Mouse (Mus musculus): ENCODE data around the gene Farp1. TPM values are rescaled to one million over a fixed set of nuclear protein-coding genes. Genes with fewer than 3 reads are reported as not detected.

Gene Farp1
- polyA plus RNA-seq, 1 experiment from 2014 or later = 36.8 TPM

DNA sequence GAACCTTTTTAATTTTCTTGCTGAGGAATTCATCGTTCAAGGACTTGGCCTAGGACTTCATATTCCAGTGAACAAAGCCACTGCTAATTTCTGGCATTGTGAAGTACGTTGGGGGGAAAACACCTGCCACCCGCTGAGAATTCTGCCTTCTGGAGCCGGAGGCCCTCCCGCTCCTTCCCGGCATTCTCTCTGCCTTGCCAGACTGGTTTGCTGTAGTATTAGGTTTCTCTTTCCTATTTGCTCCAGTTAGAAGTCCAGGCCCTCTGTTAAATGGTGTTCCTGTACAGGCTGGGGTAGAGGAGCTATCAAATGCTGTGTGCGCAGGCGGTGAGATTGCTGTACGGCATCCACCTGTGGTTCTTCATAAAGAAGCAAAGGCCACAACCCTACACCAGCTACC is 68.5 kb downstream of the Farp1 start:
- Histone ChIP-seq H3K4me1 (ENCODE audit: insufficient read depth) (peaks cover 53% of the 10 kb centered on the region), H3K36me3 (ENCODE audit: insufficient read depth) (peaks cover 14% of the 10 kb centered on the region), H3K4me2 (no peak overlapping the region), H3K9ac (no peak overlapping the region), H3K4me3 (ENCODE audit: low read depth, low read length) (no peak overlapping the region), H3K27ac (ENCODE audit: low read depth) (peak overlapping the region; percentile 80), H3K9me3 (ENCODE audit: low read depth, low read length) (no peaks in the 10 kb centered on the region), H3K27me3 (ENCODE audit: insufficient read depth, low read length) (no peaks in the 10 kb centered on the region)
- WGBS = 64% methylated on average over 9 of the region's 9 CpGs
- DNase-seq (peak; percentile 65), ATAC-seq (ENCODE audit: insufficient read depth) (no peak)
- TF ChIP-seq CTCF (IDR thresholded peaks at IDR 0.05; ENCODE audit: low read depth) = no peak

DNA sequence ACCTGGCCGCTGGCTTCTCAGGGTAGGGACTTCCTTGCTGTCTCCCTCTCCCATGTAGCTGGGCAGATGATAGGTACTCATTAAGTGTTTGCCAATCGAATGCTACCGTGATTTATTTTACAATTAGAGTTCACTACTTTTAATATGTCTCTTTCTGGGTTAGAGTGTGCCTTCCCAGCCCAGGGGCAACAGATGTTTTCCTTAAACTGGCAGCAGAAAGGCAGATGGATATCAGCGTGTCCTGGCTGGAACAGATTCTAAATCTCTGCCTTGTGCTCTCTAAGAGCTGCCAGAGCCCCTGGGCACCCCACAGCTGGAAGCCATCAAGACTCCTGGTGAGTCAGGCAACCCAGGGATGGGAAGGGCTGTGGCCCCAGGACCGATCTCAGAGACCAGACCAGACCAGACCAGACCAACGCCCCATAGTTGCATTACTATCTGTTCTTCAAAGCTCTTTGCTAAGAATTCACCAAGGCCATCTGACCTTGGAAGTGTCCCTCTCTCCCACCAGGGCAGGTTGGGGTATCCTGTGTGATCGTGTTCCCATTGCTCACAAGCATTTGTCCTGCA is 69.8 kb downstream of the Farp1 start:
- no peak; the same call in 1 of the 2 replicates for ATAC-seq (ENCODE audit: insufficient read depth)
- Histone ChIP-seq H3K4me1 (ENCODE audit: insufficient read depth) (peaks cover 48% of the 10 kb centered on the region), H3K9ac (no peak overlapping the region), H3K9me3 (ENCODE audit: low read depth, low read length) (no peaks in the 10 kb centered on the region), H3K27me3 (ENCODE audit: insufficient read depth, low read length) (no peaks in the 10 kb centered on the region), H3K27ac (ENCODE audit: low read depth) (no peak overlapping the region), H3K4me3 (ENCODE audit: low read depth, low read length) (no peak overlapping the region), H3K4me2 (no peak overlapping the region), H3K36me3 (ENCODE audit: insufficient read depth) (peaks cover 14% of the 10 kb centered on the region)
- DNase-seq = peak; percentile 57
- TF ChIP-seq CTCF (IDR thresholded peaks at IDR 0.05; ENCODE audit: low read depth) = no peak
- 38% methylated on average over 7 of the region's 7 CpGs for WGBS

- WGBS = 41% methylated on average over 4 of the region's 4 CpGs
- H3K27ac ChIP-seq (ENCODE audit: low read depth) = no peak overlapping the region
- peaks cover 14% of the 10 kb centered on the region for H3K36me3 ChIP-seq (ENCODE audit: insufficient read depth)
- DNase-seq (no peak), ATAC-seq (ENCODE audit: insufficient read depth) (0 out of 2 replicates have a peak, but pooled peaks have one; percentile 3)
- no peak overlapping the region for H3K4me3 ChIP-seq (ENCODE audit: low read depth, low read length)
- TF ChIP-seq CTCF (IDR thresholded peaks at IDR 0.05; ENCODE audit: low read depth) = no peak
- no peak overlapping the region for H3K4me2 ChIP-seq
- no peak overlapping the region for H3K9ac ChIP-seq
- H3K27me3 ChIP-seq (ENCODE audit: insufficient read depth, low read length) = no peaks in the 10 kb centered on the region
- H3K9me3 ChIP-seq (ENCODE audit: low read depth, low read length) = no peaks in the 10 kb centered on the region
- peaks cover 34% of the 10 kb centered on the region for H3K4me1 ChIP-seq (ENCODE audit: insufficient read depth)
Measured at GRCm38 (mm10) chr14:121106906-121107305, 71.9 kb downstream of the Farp1 start.

DNA sequence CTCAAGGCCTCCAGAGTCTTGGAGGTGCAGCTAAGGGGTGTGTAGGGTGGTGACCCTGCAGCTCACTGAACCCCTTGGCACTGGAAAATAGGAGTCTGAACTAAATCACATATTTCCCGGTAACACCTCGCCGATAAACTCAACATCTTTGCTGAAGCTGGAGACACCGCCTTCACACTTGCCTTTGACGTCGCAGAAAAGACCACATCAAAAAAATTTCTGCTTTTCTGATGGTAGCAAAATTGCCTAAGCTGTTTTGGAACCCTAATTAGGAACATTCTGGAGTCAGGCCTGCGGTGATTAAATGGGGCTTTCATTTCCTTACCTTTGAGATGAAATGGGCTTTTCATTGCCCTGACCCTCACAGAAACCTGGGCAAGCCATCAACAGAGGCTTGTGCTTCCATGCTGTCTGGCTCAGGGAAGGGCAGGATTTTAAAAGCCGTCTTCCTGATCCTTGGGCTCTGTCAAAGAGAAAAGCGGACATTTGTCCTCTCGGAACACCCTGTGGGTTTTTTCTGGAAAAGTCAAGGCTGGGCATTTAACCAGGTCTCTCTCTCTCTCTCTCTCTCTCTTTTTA is 72.8 kb downstream of the Farp1 start:
- no peak for TF ChIP-seq CTCF (IDR thresholded peaks at IDR 0.05; ENCODE audit: low read depth)
- 64% methylated on average over 10 of the region's 10 CpGs for WGBS
- peaks cover 32% of the 10 kb centered on the region for H3K4me1 ChIP-seq (ENCODE audit: insufficient read depth)
- no peak overlapping the region for H3K4me3 ChIP-seq (ENCODE audit: low read depth, low read length)
- peak overlapping the region; percentile 83 for H3K27ac ChIP-seq (ENCODE audit: low read depth)
- DNase-seq = no peak
- no peak overlapping the region for H3K4me2 ChIP-seq
- H3K27me3 ChIP-seq (ENCODE audit: insufficient read depth, low read length) = no peaks in the 10 kb centered on the region
- no peak for ATAC-seq (ENCODE audit: insufficient read depth)
- no peak overlapping the region for H3K9ac ChIP-seq
- H3K36me3 ChIP-seq (ENCODE audit: insufficient read depth) = peaks cover 7% of the 10 kb centered on the region
- no peaks in the 10 kb centered on the region for H3K9me3 ChIP-seq (ENCODE audit: low read depth, low read length)

GRCm38 (mm10) chr14:121108439-121109115 is 73.6 kb downstream of the Farp1 start:
- no peak for TF ChIP-seq CTCF (IDR thresholded peaks at IDR 0.05; ENCODE audit: low read depth)
- peaks cover 30% of the 10 kb centered on the region for H3K4me1 ChIP-seq (ENCODE audit: insufficient read depth)
- DNase-seq = peak; percentile 84

GRCm38 (mm10) chr14:121109116-121109504 is 74.1 kb downstream of the Farp1 start:
- ATAC-seq (ENCODE audit: insufficient read depth) (peak; percentile 36; the same call in 1 of the 2 replicates), DNase-seq (peak; percentile 61)
- H3K36me3 ChIP-seq (ENCODE audit: insufficient read depth) = no peaks in the 10 kb centered on the region
- peaks cover 30% of the 10 kb centered on the region for H3K4me1 ChIP-seq (ENCODE audit: insufficient read depth)
- H3K27ac ChIP-seq (ENCODE audit: low read depth) = peak overlapping the region; percentile 90
- TF ChIP-seq CTCF (IDR thresholded peaks at IDR 0.05; ENCODE audit: low read depth) = no peak
- no peak overlapping the region for H3K4me3 ChIP-seq (ENCODE audit: low read depth, low read length)
- no peaks in the 10 kb centered on the region for H3K9me3 ChIP-seq (ENCODE audit: low read depth, low read length)
- H3K27me3 ChIP-seq (ENCODE audit: insufficient read depth, low read length) = no peaks in the 10 kb centered on the region
- 13% methylated on average over 9 of the region's 9 CpGs for WGBS
- no peak overlapping the region for H3K9ac ChIP-seq
- H3K4me2 ChIP-seq = peak overlapping the region; percentile 37

More at GRCm38 (mm10) chr14:121108439-121109115, 73.6 kb downstream of the Farp1 start:
- H3K27me3 ChIP-seq (ENCODE audit: insufficient read depth, low read length) = no peaks in the 10 kb centered on the region
- peak; percentile 76 for ATAC-seq (ENCODE audit: insufficient read depth)
- H3K9me3 ChIP-seq (ENCODE audit: low read depth, low read length) = no peaks in the 10 kb centered on the region
- H3K36me3 ChIP-seq (ENCODE audit: insufficient read depth) = no peaks in the 10 kb centered on the region
- peak overlapping the region; percentile 37 for H3K4me2 ChIP-seq
- WGBS = 6% methylated on average over 8 of the region's 8 CpGs
- H3K4me3 ChIP-seq (ENCODE audit: low read depth, low read length) = no peak overlapping the region
- H3K27ac ChIP-seq (ENCODE audit: low read depth) = peak overlapping the region; percentile 90
- H3K9ac ChIP-seq = no peak overlapping the region

Measured in lung, embryonic 14.5 days (tissue).